Mouse (Mus musculus) MEL-GATA-1-ER (cell line): Measurements from ENCODE around the gene Abca12.

ENCODE experiments used
- DNase-seq: peaks from one replicate; pipeline ENCODE4 v3.0.0-alpha.2; 2012; ENCODE audit warnings: low read depth; ENCODE audit errors: extremely low read depth

The Abca12 gene

GRCm38 (mm10) chr1:71338548-71339340, 76.0 kb downstream of the Abca12 start:
- DNase-seq, result no peak

GRCm38 (mm10) chr1:71330349-71330748, 84.4 kb downstream of the Abca12 start:
- DNase-seq, result no peak

- DNase-seq, result no peak
These were observed 102.5 kb downstream of the Abca12 start for GRCm38 (mm10) chr1:71312171-71312570.

- no peak for DNase-seq
These were observed 104.1 kb downstream of the Abca12 start for GRCm38 (mm10) chr1:71310614-71311013.

GRCm38 (mm10) chr1:71307362-71307761, 107.3 kb downstream of the Abca12 start:
- DNase-seq, result no peak

GRCm38 (mm10) chr1:71306196-71306595, 108.5 kb downstream of the Abca12 start:
- DNase-seq, result no peak

- no peak for DNase-seq
These were observed 110.1 kb downstream of the Abca12 start for GRCm38 (mm10) chr1:71304588-71304987.

GRCm38 (mm10) chr1:71297021-71297420, 117.7 kb downstream of the Abca12 start:
- no peak for DNase-seq

GRCm38 (mm10) chr1:71296585-71296984, 118.1 kb downstream of the Abca12 start:
- DNase-seq, result no peak

- DNase-seq, result no peak
These were observed 122.8 kb downstream of the Abca12 start for GRCm38 (mm10) chr1:71291917-71292316.

GRCm38 (mm10) chr1:71289511-71289910, 125.2 kb downstream of the Abca12 start:
- peak; percentile 6 for DNase-seq

- DNase-seq, result no peak
These were observed 137.8 kb downstream of the Abca12 start for GRCm38 (mm10) chr1:71276940-71277339.

- no peak for DNase-seq
These were observed 142.2 kb downstream of the Abca12 start for GRCm38 (mm10) chr1:71272550-71272949.

- DNase-seq, result no peak
These were observed 142.6 kb downstream of the Abca12 start for GRCm38 (mm10) chr1:71272077-71272476.

GRCm38 (mm10) chr1:71270083-71270482, 144.6 kb downstream of the Abca12 start:
- no peak for DNase-seq

- no peak for DNase-seq
These were observed 148.1 kb downstream of the Abca12 start for GRCm38 (mm10) chr1:71266630-71267029.

- DNase-seq, result no peak
These were observed 151.2 kb downstream of the Abca12 start for GRCm38 (mm10) chr1:71263532-71263931.

- DNase-seq, result no peak
These were observed 170.1 kb downstream of the Abca12 start for GRCm38 (mm10) chr1:71244647-71245046.

GRCm38 (mm10) chr1:71241396-71241795, 173.3 kb downstream of the Abca12 start:
- DNase-seq, result no peak

GRCm38 (mm10) chr1:71239586-71239985, 175.1 kb downstream of the Abca12 start:
- no peak for DNase-seq

GRCm38 (mm10) chr1:71235335-71235734, 179.4 kb downstream of the Abca12 start:
- no peak for DNase-seq

- DNase-seq, result no peak
These were observed 183.5 kb downstream of the Abca12 start for GRCm38 (mm10) chr1:71231211-71231610.

GRCm38 (mm10) chr1:71203581-71203980, 211.1 kb downstream of the Abca12 start:
- no peak for DNase-seq
